ENCODE assay signal across 13 mouse cellular contexts in the genomic region with DNA sequence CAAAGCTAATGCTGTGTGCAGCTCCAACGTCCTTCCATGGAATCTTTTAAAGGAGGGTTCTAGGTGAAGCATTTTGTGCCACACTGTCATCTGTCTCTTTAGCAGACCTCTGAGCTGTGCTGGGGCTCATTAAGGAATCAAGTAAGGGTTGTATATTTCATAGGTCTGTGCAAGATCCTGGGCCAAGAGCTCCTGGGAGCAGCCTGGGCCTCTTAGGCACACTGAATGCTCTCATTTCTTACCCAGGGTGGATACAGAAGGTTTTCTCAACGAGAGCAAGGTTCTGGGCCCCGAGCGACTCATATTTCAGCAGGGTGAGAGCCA. TPM values are rescaled to one million over a fixed set of nuclear protein-coding genes. Genes with fewer than 3 reads are reported as not detected.
DNase-seq lines count a peak whose midpoint lies in the region; ATAC-seq and TF ChIP-seq lines count a peak whose summit lies in the region.
"Had no signal": no experiment of that assay in that cellular context is flagged by ENCODE, and none has a peak within 500 bp of the region (broad histone marks: within the 10 kb centered on the region; RNA-seq: fewer than 3 reads in every experiment).

No protein-coding gene starts in this region.

- no peak overlapping the region; the same call in 1 of the 2 replicates for H3K9ac ChIP-seq in lung, embryonic 14.5 days
- no peak overlapping the region for H3K9ac ChIP-seq in intestine, embryonic 14.5 days (ENCODE audit: low read length)
- no peak overlapping the region for H3K9ac ChIP-seq in stomach, embryonic 14.5 days (replicated peaks; ENCODE audit: low read depth, low read length)
- H3K9ac ChIP-seq in forebrain, embryonic 13.5 days = no peak overlapping the region

- H3K4me1 ChIP-seq in heart, embryonic 10.5 days = peaks cover 74% of the 10 kb centered on the region
- peaks cover 35% of the 10 kb centered on the region for H3K4me1 ChIP-seq in lung, embryonic 14.5 days (ENCODE audit: insufficient read depth)
- H3K4me1 ChIP-seq in lung, adult 2 months (ENCODE audit: control insufficient read depth, insufficient read depth, low read length) = no peaks in the 10 kb centered on the region
- peaks cover 24% of the 10 kb centered on the region for H3K4me1 ChIP-seq in intestine, embryonic 14.5 days (replicated peaks; ENCODE audit: control insufficient read depth, insufficient read depth, low read length)
- peaks cover 28% of the 10 kb centered on the region for H3K4me1 ChIP-seq in stomach, embryonic 14.5 days (ENCODE audit: control insufficient read depth, insufficient read depth, low read length)
- H3K4me1 ChIP-seq in forebrain, embryonic 13.5 days = peaks cover 11% of the 10 kb centered on the region; the same call in 1 of the 2 replicates

- no peaks in the 10 kb centered on the region for H3K9me3 ChIP-seq in heart, embryonic 10.5 days
- no peaks in the 10 kb centered on the region for H3K9me3 ChIP-seq in lung, embryonic 14.5 days (ENCODE audit: low read depth, low read length)
- no peaks in the 10 kb centered on the region for H3K9me3 ChIP-seq in intestine, embryonic 14.5 days (ENCODE audit: control insufficient read depth, low read length)
- no peaks in the 10 kb centered on the region for H3K9me3 ChIP-seq in stomach, embryonic 14.5 days (ENCODE audit: control insufficient read depth, low read depth, low read length)
- no peaks in the 10 kb centered on the region for H3K9me3 ChIP-seq in forebrain, embryonic 13.5 days (replicated peaks)
- H3K9me3 ChIP-seq: midbrain, embryonic 10.5 days had no signal

- 80% methylated on average over 4 of the region's 4 CpGs for WGBS in heart, embryonic 10.5 days
- 66% methylated on average over 4 of the region's 4 CpGs for WGBS in lung, embryonic 14.5 days
- 76% methylated on average over 4 of the region's 4 CpGs for WGBS in lung, adult 2 months
- 68% methylated on average over 4 of the region's 4 CpGs for WGBS in intestine, embryonic 14.5 days
- 73% methylated on average over 4 of the region's 4 CpGs for WGBS in stomach, embryonic 14.5 days
- WGBS in forebrain, embryonic 13.5 days = 85% methylated on average over 4 of the region's 4 CpGs

- peak overlapping the region; percentile 85 for H3K27ac ChIP-seq in heart, embryonic 10.5 days
- H3K27ac ChIP-seq in lung, embryonic 14.5 days (ENCODE audit: low read depth) = peak overlapping the region; percentile 90
- H3K27ac ChIP-seq in intestine, embryonic 14.5 days (ENCODE audit: low read depth) = peak overlapping the region; percentile 62
- H3K27ac ChIP-seq in stomach, embryonic 14.5 days (ENCODE audit: low read length) = peak overlapping the region; percentile 39; the same call in 1 of the 2 replicates
- H3K27ac ChIP-seq in forebrain, embryonic 13.5 days = no peak overlapping the region
- H3K27ac ChIP-seq: midbrain, embryonic 10.5 days had no signal

- H3K36me3 ChIP-seq in heart, embryonic 10.5 days = peaks cover 53% of the 10 kb centered on the region
- H3K36me3 ChIP-seq in lung, embryonic 14.5 days (ENCODE audit: insufficient read depth) = peaks cover 64% of the 10 kb centered on the region
- peaks cover 59% of the 10 kb centered on the region for H3K36me3 ChIP-seq in intestine, embryonic 14.5 days (ENCODE audit: control insufficient read depth, insufficient read depth, low read length)
- H3K36me3 ChIP-seq in stomach, embryonic 14.5 days (ENCODE audit: control insufficient read depth, insufficient read depth, low read length) = peaks cover 20% of the 10 kb centered on the region
- H3K36me3 ChIP-seq in forebrain, embryonic 13.5 days (ENCODE audit: poor library complexity, severe bottlenecking) = peaks cover 22% of the 10 kb centered on the region; the same call in 1 of the 2 replicates

- ATAC-seq in lung, embryonic 14.5 days (ENCODE audit: insufficient read depth) = no peak
- ATAC-seq in intestine, embryonic 14.5 days (replicated peaks; ENCODE audit: low FRiP score, low TSS enrichment, low read depth) = no peak
- ATAC-seq in stomach, embryonic 14.5 days (ENCODE audit: insufficient number of reproducible peaks, insufficient read depth, low FRiP score, low read depth) = no peak
- no peak for ATAC-seq in forebrain, embryonic 13.5 days

- DNase-seq in heart, embryonic 10.5 days (ENCODE audit: low spot score) = peak; percentile 48
- no peak for DNase-seq in heart, adult 8-10 months (ENCODE audit: low spot score)
- no peak for DNase-seq in lung, embryonic 14.5 days
- no peak for DNase-seq in lung, adult 2 months
- no peak for DNase-seq in intestine, embryonic 14.5 days (ENCODE audit: low spot score)
- no peak for DNase-seq in thymus, postnatal 0 days (ENCODE audit: low spot score)
- DNase-seq: adrenal gland, adult 8-10 months; cerebellum, adult 8-10 months; kidney, adult 11 months; right cerebral cortex, adult 18-20 months had no signal

- no peaks in the 10 kb centered on the region for H3K27me3 ChIP-seq in heart, embryonic 10.5 days (ENCODE audit: insufficient read depth, poor library complexity, severe bottlenecking)
- no peaks in the 10 kb centered on the region for H3K27me3 ChIP-seq in lung, embryonic 14.5 days (ENCODE audit: insufficient read depth, low read length)
- H3K27me3 ChIP-seq in intestine, embryonic 14.5 days (replicated peaks; ENCODE audit: control insufficient read depth, insufficient read depth, low read length) = no peaks in the 10 kb centered on the region
- H3K27me3 ChIP-seq in stomach, embryonic 14.5 days (ENCODE audit: control insufficient read depth, insufficient read depth, low read length) = no peaks in the 10 kb centered on the region
- H3K27me3 ChIP-seq in forebrain, embryonic 13.5 days = no peaks in the 10 kb centered on the region

- no peak for TF ChIP-seq CTCF in lung, embryonic 14.5 days (IDR thresholded peaks at IDR 0.05; ENCODE audit: low read depth)
- TF ChIP-seq CTCF in lung, adult 2 months (IDR thresholded peaks at IDR 0.05; ENCODE audit: insufficient read depth, low read length) = no peak

- no peak overlapping the region for H3K4me2 ChIP-seq in lung, embryonic 14.5 days
- H3K4me2 ChIP-seq in intestine, embryonic 14.5 days (ENCODE audit: low read length) = no peak overlapping the region
- H3K4me2 ChIP-seq in stomach, embryonic 14.5 days (replicated peaks; ENCODE audit: low read depth, low read length) = no peak overlapping the region
- no peak overlapping the region for H3K4me2 ChIP-seq in forebrain, embryonic 13.5 days

- H3K4me3 ChIP-seq in heart, embryonic 10.5 days = no peak overlapping the region
- no peak overlapping the region for H3K4me3 ChIP-seq in lung, embryonic 14.5 days (ENCODE audit: low read depth, low read length)
- H3K4me3 ChIP-seq in lung, adult 2 months (replicated peaks; ENCODE audit: extremely low read depth, low read depth, low read length) = no peak overlapping the region
- H3K4me3 ChIP-seq in intestine, embryonic 14.5 days (ENCODE audit: low read depth, low read length) = no peak overlapping the region
- no peak overlapping the region for H3K4me3 ChIP-seq in stomach, embryonic 14.5 days (ENCODE audit: low read depth, low read length)
- no peak overlapping the region for H3K4me3 ChIP-seq in forebrain, embryonic 13.5 days
- H3K4me3 ChIP-seq: midbrain, embryonic 10.5 days had no signal

- no peak for TF ChIP-seq POLR2A in lung, adult 2 months (IDR thresholded peaks at IDR 0.05; ENCODE audit: borderline replicate concordance, extremely low read depth, low read depth, low read length)

RNA-seq across cellular contexts. Expression of a gene that starts 56.1 kb away (rescaled TPM):
- polyA plus RNA-seq in heart, embryonic 10.5 days (2016; fragmentation: Nextera tagmentation; extraction: Ambion mirVana) = 34.5 and 42.8 TPM in 2 replicates
- total RNA-seq in heart, adult 8-10 months (2022) = 1 to 10 TPM in 2 of 4 experiments, under 1 TPM in 2; 0.66 to 1.2 (median 0.93) TPM
- polyA plus RNA-seq in lung, embryonic 14.5 days (2014; fragmentation: Nextera tagmentation; extraction: Ambion mirVana) = 13.1 and 13.4 TPM in 2 replicates
- 1.5 and 3.6 TPM in 2 replicates for polyA plus RNA-seq in lung, adult 2 months (2012; rRNA removed)
- polyA plus RNA-seq in intestine, embryonic 14.5 days (2014; fragmentation: Nextera tagmentation; extraction: Ambion mirVana) = 34.8 and 37.3 TPM in 2 replicates
- polyA plus RNA-seq in stomach, embryonic 14.5 days (2014; fragmentation: Nextera tagmentation; extraction: Ambion mirVana) = 36.7 and 47.2 TPM in 2 replicates
- 4.9 and 7.8 TPM in 2 replicates for polyA plus RNA-seq in thymus, postnatal 0 days (2015; fragmentation: Nextera tagmentation; extraction: Ambion mirVana)
- 6.2 and 7.4 TPM in 2 replicates for polyA plus RNA-seq in forebrain, embryonic 13.5 days (2015; fragmentation: Nextera tagmentation; extraction: Ambion mirVana)
